Mouse (Mus musculus) heart, postnatal 0 days (tissue): ENCODE measurements at regions not wholly inside any gene's neighbourhood (a gene's known extent, or its start where the extent isn't known, plus 50 kb on each side); places are given as distances from the start of the nearest gene placed in this dataset.

Experiments used
- CTCF ChIP-seq: IDR thresholded peaks from 2 replicates; pipeline ENCODE4 v1.5.1; 2016; ENCODE audit warnings: antibody characterized with exemption, control low read depth, low read depth
- EP300 ChIP-seq: IDR thresholded peaks from 2 replicates; pipeline ENCODE4 v1.6.1; 2016; ENCODE audit warnings: antibody characterized with exemption, low read depth

GRCm38 (mm10) chr10:105660761-105661160 is 86.5 kb upstream of the Tmtc2 start:
- TF ChIP-seq CTCF (no peak), EP300 (no peak)
